Mouse (Mus musculus) ES-CJ7 (cell line): ENCODE results near the gene Accs.

ENCODE experiments used
- DNase-seq: peaks from one replicate; pipeline ENCODE4 v3.0.0; 2011; ENCODE audit warnings: low read depth, low spot score

The Accs gene

DNA sequence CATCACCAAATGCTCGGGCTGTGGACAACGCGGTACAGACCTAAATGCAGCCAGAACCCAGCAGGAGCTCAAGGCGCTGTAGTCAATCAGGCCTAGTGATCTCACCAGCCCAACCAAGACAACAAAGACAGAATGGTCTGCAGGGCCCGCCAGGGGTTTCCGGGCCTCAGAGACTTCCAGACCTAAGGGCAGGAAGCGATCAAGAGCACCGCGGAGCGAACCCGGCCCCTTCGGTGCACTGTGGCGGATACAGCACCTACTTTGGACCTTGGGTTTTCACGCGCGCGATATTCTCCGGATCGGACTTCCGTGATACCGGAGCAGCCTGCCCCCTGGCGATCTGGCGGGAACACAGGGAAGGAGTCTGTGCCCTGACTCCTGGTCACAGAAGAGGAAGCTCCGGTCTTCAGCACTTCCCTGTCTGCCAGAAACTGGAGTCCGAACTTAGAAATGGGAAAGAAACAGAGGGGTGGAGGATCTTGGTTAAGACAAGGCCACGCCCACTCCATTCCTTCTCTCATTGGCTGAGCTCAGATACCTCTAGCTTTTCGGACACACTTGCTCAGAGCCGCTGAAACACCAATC, at the start of gene Accs:
Gene Accs, minus strand, starts transcription at position 439 of the 585 bp plus-strand sequence.
- peak; percentile 94 for DNase-seq

DNA sequence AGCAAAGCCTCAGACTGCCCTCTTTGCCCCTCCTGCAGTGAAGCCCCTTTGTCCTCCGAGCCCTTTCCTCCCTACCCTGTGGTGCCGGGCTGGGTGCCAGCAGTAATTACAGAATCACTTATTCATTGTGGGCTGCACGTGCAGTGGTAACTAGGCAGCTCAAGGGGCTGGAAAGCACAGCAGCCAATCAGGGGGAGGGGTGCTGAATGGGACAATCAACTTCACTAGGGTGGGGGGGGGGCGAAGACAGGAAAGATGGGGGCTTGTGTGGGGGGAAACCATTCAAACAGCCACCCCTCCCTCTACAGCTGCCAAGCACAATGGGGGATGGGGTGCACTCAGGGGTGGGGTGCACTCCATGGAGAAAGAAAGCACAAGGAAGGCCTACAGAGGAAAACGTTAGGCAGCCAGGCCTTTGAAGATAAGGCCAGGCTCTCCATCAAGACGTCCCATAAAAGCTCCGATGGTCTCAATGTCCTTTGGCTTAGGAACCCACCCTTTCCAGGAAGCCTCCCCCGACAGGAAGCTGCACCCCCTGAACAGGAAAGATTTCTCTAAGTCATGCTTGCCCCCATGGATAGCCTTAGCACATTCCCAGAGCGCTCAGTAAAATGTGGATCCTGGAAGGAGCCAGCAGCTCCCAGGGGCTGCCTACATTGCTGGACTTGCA, 42.0 kb upstream of the Accs start:
- DNase-seq = peak; percentile 60

DNA sequence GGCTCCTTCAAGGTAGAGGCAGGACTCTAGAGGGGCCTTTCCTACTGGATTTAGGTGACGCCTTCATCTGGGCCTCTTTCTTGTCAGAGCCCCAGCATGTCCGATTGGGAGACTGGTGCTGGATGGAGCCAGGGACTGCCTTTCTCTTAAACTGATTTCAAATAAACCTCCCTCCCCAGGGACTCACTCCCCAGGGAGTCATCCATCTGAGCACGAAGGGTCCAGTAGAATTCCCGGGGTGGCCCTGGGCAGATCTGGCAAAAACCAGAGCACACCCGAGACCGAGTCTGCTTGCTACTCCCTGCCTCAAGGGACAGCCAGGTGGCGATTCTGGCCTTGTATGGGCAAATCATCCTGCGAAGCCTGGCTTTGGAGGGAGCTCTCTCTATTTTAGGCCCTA, 40.4 kb upstream of the Accs start:
- no peak for DNase-seq

DNA sequence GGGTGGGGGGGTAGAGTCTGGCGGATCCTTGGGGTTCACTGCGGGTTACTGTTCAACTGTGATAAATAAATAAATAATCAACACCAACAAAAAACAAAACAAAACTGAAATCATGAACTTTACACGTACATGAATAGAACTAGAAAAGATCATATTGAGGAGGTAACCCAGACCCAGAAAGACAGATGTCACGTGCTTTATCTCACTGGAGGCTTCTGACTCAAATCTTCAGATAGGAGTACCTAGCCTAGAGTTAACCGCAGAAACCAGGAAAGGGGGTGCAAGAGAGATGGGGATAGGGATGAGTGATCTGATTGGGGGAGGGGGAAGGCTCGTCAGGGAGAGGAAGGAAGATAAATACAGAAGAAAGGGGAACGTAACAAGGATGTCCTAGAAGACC, 39.3 kb upstream of the Accs start:
- no peak for DNase-seq

DNA sequence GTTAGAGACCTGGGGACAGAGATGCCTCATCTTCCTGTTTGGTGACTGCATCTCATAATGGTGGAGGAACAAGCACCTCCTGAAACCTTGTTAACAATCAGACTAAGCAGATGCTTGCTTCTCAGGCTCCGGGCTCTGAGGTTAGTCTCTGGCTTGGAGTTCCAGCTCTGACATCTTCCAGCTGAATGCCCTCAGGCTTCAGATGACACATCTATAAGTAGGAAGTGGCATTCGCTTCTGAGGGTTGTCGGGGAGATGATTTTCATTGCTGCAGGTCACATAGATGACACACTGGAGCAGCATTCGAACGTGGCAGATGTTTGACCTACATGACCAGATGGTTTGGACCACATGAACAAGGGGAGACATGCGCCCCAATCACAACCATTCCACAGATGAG, 38.6 kb upstream of the Accs start:
- no peak for DNase-seq

DNA sequence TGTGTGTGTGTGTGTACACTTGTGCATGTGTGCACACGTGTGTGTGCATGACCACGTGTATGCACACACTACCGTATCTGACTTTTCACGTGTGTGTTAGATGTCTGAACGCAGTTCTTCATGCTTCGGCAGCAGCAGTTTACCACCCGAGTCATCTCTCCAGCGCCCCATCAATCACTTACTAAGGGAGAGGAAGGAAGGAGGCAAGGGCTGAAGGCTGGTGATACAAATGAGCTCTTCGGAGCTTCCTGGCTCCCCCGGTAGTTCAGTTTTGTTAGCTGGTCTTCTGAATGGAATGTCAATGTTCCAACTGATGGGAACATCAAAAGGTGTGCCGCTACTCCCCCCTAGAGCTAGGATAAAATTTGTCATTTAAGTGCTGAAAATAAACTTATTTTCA, 37.5 kb upstream of the Accs start:
- no peak for DNase-seq

DNA sequence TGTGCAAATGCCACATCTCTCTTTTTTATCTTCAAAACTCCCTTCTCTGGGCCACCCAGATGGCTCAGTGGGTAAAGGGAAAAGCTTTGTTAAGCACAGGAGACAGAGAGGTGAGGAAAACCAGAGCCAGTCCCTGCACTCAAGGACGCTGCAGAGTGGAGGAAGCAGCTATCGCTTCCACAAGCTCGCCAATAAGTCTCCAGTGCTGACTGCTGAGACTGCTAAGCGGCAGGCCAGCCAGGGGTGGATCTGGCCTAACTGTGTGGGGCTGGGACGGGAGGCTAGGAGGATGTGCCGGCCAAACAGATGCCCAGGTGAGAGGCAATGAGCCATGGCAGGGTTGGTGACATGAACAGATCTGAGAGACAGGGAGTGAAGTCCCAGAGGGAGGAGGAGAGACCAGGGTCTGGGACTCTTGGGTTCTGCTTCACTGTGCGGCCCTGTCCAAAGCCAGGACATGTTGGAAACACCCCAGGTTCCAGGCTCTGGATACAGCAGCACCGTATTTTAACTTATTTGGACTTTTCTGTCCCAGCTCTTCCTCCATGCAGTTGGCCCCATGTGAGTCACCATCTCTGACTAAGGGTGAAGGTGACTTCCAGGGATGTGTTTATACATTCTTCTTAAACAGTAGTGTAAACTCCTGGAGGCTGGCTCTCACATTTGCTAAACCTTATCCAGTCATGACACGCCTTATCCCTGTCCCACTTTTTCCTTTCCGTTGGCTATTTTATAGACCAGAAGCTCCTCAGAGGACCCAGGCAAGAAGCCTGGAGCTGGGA, 36.5 kb upstream of the Accs start:
- no peak for DNase-seq

DNA sequence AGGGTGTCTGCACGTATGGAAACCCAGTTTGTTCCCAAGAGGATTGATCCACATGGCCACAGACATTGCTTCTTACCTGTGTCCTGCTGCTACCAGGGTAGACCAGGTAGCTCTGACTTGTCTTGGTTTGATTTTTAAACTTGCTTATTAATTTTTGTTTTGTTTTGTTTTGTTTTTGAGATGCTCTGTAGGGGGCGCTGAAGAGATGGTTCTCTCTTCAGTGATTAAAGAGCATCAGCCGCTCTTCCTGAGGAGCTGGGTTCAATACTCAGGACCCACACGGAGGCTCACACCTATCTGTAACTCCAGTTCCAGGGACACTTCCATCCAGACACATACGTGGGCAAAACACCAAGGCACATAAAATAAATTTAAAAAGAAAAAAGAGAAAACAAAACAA, 33.3 kb upstream of the Accs start:
- DNase-seq = no peak

DNA sequence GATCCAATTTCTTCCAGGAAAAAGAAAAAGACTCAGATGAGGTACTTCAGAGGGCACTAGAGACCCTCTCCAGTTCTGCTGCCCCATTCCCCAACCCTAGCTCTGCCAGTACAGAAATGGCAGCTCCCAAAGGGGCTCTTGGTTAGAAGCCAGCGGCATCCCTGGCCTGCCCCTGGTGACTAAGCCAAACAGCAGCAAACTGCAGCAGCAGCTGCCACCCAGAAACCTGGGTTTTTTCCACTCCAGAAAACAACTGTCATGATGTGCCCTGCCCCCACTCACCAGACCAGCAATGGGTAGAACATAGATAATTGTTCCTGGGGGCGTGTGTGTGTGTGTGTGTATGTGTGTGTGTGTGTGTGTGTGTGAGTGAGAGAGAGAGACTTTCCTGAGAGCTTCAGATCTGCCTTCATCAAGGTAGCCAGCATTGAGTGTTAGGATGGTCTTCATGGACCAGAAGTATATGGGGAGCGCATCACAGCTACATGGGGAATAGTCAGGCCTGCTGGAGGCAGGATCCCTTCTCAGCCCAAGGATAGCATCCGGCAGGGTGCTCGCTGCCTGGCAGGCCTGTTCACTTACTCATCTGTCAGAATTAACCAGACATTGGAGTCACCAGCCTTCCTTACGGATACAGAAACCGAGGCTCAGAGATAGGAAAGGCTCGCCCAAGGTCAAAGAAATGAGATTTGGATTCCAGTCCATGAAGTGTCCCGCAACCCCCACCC, 32.1 kb upstream of the Accs start:
- DNase-seq = no peak

DNA sequence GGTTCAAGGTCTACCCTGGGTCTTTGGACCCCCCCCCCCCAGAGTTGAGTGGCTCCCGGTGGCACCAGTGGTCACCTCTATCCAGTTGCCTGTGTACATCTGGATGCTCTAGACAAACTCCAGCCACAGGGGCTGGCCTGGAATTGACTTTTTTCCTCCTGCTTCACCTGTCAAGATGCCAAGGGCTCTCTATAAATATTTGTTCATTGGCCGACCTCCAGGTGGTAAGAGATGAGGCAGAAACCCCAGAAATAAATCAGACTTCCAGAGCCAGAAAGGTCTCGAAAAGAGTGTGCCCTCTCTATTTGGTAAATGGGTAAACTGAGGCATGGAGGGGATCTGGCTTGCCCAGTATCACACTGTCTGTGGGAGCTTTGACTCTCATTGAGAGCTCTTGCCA, 31.2 kb upstream of the Accs start:
- no peak for DNase-seq

DNA sequence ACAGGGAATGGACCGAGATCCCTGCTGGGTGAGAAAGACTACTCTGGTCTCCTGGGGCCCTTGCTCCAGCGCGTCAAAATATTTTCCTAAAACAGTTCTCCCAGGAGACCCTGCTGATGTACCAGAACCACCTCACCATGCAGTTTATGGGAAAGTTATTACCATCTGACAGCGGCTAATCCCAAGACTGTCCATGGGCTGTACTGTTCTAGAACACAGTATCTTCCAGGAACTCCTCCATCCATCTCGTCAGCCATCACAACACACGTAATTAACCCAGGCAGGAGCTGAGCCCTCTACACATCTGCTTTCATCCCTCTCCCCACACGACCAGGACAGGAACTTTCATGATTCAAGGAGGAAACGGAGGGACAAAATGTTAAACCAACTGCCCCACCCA, 30.7 kb upstream of the Accs start:
- DNase-seq = no peak

DNA sequence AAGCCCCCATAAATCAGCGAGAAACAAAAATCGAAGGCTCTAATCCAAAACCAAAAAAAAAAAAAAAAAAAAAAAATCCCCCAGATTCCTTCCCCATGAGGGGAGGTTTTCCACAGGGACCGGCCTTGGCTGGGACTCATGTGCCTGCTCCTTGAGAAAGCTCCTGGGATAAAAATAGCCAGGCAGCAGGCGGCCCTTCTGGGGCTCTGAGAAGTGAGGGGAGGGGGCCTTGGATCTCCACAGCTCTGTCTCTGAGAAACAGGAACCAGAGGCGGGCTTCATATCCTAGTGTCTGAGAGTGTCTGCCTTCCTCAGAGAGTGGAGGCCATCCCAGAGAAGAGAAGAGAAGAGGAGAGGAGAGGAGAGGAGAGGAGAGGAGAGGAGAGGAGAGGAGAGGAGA, 27.3 kb upstream of the Accs start:
- DNase-seq = no peak

DNA sequence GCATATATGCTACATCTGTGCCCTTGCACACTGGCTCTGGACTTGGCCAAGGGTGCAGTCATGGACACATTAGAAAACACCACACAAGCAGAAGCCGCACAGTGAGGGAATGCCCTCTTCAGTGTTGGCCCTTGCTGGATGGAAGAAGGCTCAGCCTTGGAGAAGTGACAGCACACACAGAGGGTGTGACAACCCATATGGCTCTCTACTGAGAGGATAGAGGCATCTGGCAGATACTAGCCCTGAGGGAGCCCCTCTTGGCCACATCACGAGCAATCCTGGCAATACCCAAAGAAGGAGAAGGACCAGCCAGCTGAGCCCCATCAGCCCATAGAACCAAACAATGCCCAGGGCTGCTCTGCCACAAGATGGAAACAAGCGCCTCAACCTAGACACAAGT, 24.9 kb upstream of the Accs start:
- no peak for DNase-seq

DNA sequence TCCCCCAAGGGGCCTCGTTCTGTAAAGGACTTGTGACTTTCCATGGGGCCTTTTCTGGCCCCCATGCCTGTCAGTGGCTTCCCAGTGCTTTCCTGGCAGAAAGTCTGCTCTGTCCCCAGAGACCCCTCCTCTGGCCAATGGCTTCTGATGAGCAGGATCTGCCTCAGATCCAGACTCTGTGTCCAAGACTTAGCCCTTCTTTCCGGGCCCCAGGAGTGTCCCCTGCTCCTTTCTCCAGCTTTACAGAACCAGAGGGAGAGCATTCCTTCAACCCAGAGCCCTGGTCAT, 24.4 kb upstream of the Accs start:
- no peak for DNase-seq

DNA sequence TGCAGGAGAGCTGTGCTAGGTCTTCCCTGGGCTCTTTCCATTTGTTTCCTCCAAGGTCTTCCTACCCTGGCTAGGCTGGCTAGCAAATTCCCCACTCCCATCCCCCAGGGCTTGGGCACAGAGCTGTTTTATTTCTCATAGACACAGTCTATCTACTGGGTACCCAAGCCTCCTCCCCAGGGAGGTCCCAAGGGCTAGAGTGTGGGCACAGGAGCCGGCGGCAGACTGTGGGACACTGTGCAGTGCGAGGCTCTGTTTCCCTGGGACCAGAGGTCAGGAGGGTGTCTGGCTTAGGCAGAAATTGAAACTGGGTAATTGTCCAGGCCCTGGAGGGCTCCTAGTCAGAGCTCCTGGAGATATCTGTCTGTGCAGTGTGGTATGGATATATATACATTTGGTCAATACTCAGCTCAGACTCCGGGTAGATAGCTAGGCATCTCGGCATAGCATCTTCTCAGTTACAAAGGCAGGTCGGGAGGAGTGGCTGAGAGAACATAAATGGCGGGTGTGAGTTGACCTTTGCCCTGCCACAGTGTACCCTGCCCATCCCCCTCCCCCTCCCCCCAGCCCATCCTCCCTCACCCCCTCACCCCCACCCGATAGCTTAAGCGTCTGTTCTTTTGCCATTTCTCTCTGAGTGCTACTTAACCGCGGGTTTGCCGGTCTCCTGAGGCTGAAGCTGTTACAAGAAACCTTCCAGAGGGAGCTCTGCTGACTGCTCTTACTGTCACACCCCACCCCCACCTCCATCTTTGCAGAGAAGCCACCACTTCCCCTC, 23.9 kb upstream of the Accs start:
- peak; percentile 66 for DNase-seq

DNA sequence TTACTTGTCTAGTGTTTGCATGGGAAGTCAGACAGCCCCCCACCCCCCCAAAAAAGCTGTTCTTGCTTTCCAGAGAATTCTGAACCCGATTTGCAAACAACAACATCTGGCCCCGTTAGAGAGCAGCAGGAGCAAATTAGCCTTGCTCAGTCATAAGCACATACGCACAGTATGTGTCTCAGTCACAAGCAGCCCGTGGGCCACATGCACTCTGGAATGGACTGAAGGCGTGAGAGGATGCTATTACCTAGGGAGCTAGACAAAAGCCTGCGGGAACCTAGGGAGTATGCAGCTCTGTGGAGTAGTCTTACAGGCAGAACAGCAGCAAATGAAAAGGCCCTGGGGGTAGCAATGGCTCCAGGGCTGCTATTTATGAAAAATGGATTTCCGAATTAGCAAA, 22.5 kb upstream of the Accs start:
- DNase-seq = peak; percentile 40

DNA sequence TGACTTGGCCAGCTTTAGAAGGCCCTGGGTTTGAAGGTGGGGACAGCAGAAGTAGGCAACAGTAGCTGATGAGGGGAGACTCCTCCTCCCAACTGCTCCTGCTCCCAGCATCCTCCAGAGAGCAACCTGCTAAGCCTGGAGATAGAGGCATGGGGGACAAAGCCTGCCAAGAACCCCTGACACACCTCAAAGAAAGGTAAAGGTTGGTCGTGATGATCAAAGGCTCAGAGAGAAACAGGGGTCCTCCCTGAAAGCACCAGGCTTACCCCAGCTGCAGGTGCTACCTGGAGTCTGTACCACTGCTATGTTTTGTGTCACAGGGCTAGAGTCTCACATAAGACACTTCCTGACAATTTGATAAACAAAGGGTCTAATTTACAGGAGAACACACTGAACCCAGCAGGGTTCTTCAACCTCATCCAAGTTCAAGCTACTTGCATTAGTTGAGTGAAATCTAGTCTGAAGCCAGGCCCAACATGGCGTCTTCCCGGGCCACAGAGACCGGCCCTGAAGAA, 21.7 kb upstream of the Accs start:
- peak; percentile 75 for DNase-seq

DNA sequence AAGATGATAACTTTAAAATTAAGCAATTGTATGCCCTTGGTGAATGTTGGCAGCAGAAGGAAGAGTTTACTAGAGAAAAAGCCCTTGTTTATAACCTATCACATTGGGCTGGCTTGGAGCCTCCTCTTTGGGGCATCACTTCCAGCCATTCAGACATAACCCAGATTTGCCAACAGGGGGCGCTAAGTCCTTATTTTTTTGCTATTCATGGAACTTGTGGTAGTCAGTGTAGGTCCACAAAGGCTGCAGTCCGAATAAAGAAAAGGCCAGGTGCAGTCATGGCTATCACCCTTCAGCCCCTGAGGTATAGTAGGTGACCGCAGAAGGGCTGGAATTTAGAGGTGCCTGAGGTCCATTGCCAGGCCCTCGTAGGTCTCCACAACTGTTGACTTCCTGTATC, 21.1 kb upstream of the Accs start:
- peak; percentile 85 for DNase-seq

DNA sequence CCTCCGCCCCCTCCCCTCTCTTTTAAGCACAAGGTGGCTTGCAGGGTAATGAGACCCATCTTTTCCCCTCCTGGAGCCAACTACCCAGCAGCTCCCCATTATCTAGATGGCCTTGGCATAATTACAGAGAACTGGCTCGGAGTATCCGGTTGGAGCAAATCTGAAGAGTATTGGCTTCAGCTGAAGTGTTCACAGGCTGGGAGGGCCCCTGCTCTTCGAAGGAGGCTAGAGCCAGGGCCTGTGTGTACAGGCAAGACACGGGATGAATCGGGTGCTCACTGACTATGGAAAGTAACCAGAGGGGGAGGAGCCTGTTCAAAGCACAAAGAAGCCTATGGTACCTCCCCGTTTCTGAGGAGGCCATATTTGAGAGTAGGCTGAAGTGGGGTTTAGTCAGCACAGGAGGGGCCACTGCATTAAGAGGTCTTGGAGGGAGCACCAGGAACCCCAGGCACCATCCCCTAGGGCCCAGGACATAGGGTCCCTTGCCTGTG, 19.4 kb upstream of the Accs start, which contains the start of gene Accsl:
Gene Accsl, minus strand, starts transcription at position 51 of the 494 bp plus-strand sequence.
- DNase-seq = peak; percentile 87

DNA sequence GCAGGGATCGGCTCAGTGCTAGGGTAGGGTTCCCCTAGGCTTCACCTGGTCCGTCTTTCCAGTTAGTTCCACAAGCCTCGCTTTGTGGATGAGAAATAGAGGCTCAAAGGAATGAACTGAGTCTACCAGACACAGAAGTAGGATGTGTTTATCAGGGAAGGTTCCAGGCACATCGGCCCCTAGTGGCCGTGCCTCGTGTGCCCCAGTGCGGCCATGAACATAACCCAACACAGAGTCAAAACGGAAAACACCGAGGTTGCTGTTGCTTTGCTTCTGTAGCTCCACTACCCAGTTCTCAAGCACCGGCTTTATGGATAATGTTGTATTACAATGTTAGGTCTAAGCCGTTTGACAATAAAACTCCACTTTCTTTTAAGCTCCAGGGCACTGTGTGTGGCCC, 18.8 kb upstream of the Accs start:
- peak; percentile 50 for DNase-seq

DNA sequence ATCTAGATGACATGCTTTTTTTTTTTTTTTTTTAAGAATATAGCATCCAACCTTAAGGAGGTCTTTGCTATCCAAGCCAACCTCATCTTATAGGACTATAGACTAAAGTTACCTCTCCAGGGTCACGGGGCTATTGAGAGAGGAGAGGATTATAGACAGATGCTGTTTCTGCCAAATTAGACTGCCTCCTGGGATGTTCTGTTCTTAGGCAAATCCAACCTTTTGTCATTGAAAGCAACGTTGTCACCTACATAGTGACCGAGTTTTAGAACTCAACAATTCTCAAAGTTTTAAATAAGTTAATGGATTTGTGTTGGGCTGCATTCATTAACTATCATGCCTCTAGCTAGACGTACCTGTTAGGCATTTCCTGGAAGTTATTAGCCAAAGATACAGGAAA, 13.5 kb upstream of the Accs start:
- DNase-seq = peak; percentile 24
